Mouse (Mus musculus): ENCODE results near the gene Mecp2.
"Not testable (repeated sequence)": the region's sequence is repeated elsewhere in the genome, so short reads cannot be mapped to it uniquely, and the experiment has no call there.

Mecp2 gene

DNA sequence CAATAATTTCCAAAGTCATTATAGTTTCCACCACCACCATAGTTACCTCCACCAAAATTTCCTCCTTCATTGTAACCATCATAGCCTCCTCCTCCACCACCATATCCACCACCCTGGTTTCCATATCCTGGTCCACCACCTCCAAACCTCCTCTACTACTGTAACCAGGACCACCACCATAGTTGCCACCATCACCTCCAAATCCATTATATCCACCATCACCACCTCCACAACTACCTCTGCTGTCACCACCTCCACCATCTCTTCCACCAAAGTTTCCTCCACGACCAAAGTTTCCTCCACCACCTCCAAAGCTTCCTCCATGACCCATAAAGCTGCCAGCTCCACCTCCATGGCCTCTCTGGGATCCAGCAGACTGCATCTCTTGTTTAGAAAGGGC, at the start of gene Mecp2:
Gene Mecp2, minus strand, starts transcription at position 101 of the 400 bp plus-strand sequence.
- in situ Hi-C loops (cut with MboI; ENCODE audit: low sequenced_read_pairs): not testable (repeated sequence)

DNA sequence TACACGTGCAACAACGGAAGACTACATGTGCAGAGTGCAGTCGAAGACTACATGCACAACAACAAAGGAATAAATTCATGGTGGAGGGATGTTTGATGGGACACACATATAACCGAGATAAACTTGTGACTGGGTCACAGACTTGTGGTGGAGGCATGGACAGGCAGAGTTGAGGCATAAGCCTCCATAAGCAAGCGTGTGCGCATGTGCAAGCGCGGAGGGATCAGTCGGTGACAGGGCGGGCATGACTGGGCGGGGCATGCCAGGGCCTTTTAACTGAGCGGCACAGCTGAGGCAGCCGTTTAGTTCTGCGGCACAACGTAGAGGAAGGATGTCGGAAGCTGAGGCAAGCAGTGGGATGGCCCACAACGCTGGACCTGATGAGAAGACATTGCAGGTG, 41.8 kb upstream of the Mecp2 start, which contains the start of gene Tktl1:
Gene Tktl1, plus strand, starts transcription at position 301 of the 400 bp plus-strand sequence.
- in situ Hi-C loops (cut with MboI; ENCODE audit: low sequenced_read_pairs): no loop called here

DNA sequence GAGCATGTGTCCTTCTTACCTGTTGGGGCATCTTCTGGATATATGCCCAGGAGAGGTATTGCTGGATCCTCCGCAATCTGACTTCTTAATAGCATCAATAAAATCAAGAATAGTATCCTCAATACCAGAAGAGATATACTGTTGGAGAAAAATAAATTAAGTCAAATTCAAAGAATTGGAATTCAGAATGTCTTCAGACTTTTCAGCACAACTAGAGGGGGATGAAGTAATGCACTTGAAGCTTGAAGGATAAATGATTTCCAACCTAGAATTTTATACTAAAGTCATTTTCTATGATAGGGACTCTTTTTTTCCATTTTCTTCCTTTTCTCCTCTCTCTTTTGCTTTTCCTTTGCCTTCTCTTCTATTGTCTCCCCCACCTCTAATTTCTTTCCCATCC, 32.6 kb upstream of the Mecp2 start, which contains the start of gene Tex28:
Gene Tex28, minus strand, starts transcription at position 101 of the 400 bp plus-strand sequence.
- in situ Hi-C loops (cut with MboI; ENCODE audit: low sequenced_read_pairs): no loop called here

DNA sequence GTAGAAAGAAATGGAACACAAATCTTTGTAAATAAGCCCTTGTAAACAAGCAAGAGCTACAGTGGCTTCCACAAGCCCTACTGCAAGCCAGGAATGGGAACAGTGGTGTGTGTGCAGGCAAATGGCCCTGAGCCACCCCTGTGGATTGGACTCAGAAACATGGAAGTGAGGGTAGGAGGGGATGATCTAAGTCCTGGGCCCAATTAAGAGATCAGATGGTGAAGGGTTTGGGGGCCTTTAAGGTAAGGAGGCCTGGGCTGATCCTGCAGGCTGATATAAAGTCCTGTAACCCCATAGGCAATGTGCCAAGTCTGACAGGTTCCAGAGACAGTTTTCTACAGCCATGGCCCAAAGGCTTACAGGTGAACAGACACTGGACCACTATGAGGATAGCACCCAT, 8.0 kb downstream of the Mecp2 start, which contains the start of gene Opn1mw:
Gene Opn1mw, plus strand, starts transcription at position 301 of the 400 bp plus-strand sequence.
- in situ Hi-C loops (cut with MboI; ENCODE audit: low sequenced_read_pairs): no loop called here

DNA sequence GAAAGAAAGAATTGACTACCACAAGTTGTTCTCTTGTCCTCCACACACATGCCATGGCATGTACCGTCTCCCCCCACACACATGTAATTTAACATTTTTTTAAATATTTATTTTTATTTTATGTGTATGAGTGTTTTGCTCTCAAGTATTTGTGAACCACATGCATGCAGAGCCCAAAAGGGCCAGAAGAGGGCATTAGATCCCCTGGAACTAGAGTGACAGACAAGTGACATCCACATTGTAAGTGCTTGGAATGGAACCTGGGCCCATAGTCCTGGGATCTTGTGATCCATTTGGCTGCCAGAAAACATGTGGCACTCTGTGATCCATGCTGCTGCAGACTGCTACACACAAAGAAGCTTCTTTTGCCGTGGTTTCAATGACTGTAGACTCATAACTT, 10.2 kb downstream of the Mecp2 start:
- in situ Hi-C loops (cut with MboI; ENCODE audit: low sequenced_read_pairs): no loop called here

DNA sequence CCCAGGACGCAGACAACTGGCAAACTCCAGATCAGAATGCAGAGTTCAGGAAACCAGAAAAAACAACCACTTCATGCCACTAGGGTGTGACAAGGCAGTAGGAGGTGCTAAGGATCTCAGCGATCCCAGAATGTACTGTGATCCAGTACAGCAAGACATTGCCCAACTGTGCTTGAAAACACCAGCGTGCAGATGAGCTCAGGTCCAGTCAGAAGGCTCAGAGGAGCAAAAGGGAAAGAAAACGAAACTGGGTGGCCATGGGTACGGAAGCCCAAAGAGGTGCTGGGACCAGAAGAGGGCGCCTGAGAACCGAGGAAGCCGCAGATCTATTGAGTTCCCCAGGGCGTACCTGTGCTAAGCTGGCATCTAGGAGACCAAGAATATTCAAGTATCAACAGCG, 19.7 kb downstream of the Mecp2 start:
- in situ Hi-C loops (cut with MboI; ENCODE audit: low sequenced_read_pairs): loop anchor here (10.0 kb wide), 1 partner anchor 299 kb away; no protein-coding TSS in a partner anchor

DNA sequence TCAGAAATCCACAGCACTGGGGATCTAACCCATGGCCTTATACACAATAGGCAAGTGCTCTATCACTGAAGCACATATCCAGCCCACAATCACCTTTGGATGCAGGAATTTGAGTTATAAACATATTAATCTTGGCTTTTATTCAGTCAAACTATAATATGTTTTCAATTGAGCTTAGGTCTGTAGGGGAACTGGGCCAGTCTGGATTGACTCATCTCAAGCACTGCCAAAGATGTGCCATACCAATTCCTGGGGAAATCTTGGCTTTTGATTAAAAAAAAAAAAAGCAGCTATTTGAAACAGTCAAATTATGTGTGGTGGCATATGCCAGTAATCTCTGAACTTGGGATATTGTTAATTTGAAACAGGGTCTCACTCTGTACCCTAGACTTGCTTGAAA, 21.1 kb downstream of the Mecp2 start:
- in situ Hi-C loops (cut with MboI; ENCODE audit: low sequenced_read_pairs): loop anchor here (10.0 kb wide), 1 partner anchor 301 kb away; no protein-coding TSS in a partner anchor

DNA sequence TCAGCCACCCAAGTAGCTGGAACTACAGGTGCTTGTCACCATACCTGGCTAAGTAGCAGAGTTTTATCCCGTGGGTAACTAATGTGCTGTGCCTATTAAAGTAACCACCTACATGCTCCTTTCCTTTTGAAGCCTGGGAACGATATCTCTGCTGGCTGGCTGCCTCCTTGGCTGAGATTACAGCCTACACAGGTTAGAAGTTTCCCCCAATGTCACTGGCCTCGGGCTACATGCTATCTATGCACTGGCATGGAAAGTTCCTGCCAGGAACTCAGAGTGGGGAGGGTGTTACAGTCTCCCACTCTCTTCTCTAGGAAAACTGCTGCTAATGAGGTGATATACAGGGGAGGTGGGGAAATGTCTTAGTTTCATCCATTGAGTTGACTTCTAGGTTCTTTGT, 26.4 kb downstream of the Mecp2 start:
- in situ Hi-C loops (cut with MboI; ENCODE audit: low sequenced_read_pairs): no loop called here

DNA sequence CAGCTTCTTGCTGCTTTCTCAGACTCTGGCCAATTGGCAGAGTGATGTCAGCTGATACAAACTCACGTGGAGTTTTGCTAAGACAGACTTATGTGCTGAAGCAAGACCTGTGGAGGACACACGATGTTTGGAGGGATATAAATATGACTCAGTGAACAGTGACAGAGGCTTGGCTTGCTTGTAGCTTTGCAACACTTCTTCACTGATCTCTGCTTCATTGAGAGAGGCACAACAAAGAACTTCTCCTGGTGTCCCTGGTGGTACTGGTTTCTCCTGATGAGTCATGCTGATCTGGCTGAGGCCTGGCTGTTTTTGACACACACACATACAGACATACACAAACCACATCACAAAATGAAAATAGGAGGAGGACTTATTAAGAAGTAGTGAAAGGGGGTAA, 29.2 kb downstream of the Mecp2 start:
- in situ Hi-C loops (cut with MboI; ENCODE audit: low sequenced_read_pairs): no loop called here

DNA sequence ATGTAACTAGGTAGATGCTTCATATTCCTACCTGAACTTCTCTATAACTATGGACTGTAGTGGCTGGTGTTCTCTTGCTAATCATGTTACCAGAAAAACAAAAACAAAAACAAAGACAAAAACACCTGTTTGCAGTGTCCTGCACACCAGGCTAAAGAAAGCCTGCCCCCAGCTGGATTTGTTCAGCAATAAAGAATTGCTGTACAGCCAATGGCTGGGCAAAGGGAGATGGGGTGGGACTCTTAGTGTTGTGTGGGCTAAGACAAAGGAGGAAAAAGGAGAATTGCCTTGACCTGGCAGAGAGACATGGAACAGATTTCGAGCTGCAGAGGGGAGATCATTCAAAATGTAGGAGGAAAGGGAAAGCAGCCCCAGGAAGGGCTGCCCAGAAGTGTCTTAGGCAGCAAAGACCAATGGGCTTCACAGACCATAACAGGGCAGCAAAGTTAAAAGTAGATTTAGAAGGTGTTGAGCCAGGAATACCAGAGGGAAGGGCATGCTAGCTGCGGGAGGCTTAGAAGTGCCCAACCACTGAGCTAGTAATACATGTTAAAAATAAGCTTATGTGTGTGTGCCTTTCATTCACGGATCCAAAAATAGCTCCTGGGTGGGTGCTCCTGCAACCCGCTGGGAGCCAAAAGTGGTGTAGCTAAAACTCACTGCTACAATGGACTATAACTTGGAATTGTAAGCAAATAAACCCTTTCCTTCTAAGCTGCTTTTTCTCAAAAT, 31.5 kb downstream of the Mecp2 start:
- in situ Hi-C loops (cut with MboI; ENCODE audit: low sequenced_read_pairs): no loop called here

DNA sequence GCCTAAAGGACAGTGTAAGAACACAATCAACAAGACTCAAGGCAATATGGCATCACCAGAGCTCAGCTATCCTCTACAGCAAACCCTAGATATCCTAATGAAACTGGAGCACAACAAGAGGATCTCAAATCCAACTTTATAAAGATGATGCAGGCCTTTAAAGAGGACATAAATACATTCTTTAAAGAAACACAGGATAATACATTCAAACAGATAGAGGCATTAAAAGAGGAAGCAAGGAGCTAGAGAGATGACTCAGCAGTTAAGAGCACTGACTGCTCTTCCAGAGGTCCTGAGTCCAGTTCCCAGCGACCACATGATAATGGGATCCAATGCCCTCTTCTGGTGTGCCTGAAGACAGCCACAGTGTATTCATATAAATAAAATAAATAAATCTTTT, 40.0 kb downstream of the Mecp2 start:
- in situ Hi-C loops (cut with MboI; ENCODE audit: low sequenced_read_pairs): no loop called here

DNA sequence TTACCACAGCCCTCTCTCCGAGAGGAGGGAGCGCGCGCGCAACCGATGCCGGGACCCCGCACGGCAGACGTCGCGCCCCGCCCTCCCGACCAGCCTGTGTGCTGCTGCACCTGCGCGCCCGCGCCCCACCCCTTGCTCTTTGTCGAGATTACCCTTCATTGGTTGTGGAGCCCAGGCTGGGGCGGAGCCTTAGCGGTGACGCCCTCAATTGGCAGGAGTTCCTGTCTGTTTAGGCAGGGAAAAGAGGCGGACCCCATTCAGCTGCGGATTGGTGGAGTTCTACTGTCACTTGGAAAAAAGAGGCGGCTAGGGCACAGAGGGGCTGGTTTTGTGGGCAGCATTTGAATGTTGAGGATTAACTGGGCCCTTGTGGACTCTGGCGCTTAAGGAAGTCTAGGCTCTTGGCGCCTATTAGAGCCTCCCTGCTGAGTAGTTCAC, 49.5 kb downstream of the Mecp2 start:
- in situ Hi-C loops (cut with MboI; ENCODE audit: low sequenced_read_pairs): no loop called here

DNA sequence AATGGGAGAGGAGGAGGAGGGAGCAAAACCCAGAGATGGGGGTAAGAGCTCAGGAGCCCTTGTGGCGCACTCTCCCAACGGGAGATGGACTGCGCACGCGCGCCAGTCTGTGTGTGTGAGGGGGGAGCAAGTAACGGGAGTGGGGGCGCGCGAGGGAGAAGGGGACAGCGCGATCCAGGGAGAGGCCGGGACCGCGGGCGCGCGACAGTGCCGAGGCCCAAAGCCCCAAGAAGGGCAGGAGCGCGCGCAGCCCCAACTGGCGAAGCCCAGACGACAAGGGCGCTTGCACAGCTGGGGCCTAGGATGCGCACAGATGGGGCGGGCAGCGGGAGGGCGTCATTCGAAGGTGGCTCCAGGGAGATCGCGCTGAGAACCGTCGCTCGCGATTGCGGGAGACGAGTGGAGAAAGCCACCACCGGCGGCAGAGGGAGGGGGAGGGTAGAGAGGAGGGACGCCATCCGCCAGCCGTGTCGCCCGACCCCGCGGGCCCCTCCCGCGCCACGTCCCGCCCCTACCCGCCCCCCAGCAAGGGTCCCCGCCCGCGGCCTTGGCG, 50.1 kb downstream of the Mecp2 start:
- in situ Hi-C loops (cut with MboI; ENCODE audit: low sequenced_read_pairs): no loop called here

DNA sequence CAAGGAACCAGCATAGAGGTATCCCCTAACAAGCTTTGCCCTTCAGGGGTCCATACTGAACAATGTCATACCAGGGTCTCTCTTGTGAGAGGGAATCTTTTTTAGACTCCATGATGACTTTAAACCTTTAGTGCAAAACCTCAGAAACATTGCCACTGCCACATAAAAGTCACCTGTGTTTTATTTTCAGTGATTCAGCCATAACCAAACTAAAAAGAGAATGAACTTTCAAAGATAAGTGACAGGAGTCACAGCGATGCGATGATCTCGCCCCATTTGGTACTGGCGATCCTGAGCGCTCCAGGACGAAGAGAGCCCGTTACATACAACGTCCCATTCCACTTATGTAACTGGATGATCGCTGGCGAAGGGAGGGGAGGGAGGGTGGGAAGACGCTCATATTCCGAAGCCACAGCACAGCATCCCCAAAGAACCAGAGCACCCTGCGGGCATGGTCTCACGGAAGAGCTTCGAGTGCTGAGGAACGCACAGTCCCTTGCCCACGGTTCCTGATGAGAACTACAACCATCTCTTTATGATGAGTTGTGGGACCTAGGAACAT, 50.8 kb downstream of the Mecp2 start:
- in situ Hi-C loops (cut with MboI; ENCODE audit: low sequenced_read_pairs): no loop called here

DNA sequence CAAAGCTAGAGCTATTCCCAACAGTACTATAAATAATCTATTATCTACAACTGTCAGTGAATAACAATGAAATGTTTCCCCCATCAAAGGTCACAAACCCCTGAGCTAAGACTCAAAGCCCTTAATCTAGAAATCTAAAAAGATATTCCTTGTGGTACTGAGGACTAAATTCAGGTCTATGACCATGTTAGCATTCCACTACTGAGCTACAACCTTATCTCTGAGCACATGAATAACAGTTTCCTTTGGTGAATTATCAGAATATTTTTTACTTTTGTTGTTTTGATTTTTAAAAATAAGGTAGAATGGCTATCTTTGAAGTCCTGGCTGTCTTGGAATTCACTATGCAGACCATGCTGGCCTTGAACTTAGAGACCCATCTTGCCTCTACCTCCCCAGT, 64.4 kb downstream of the Mecp2 start:
- in situ Hi-C loops (cut with MboI; ENCODE audit: low sequenced_read_pairs): no loop called here

DNA sequence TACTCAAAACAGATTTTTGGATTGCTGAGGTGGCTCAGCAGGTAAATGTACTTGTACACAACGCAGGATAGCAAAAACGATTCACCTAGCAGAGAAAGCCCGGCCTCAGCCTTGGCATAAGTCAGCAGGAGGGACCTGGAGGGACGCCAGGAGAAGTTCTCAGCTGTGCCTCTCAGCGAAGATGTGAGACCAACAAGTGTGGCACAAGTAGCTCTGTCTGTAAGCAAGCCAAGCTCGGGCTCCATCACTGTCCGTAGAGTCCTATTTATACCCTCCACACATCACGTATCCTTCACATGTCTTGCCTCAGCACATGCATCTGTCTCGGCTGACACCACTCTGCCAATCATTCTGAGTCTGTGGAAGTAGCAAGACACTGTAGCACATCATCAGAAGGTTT, 67.3 kb downstream of the Mecp2 start:
- in situ Hi-C loops (cut with MboI; ENCODE audit: low sequenced_read_pairs): no loop called here

DNA sequence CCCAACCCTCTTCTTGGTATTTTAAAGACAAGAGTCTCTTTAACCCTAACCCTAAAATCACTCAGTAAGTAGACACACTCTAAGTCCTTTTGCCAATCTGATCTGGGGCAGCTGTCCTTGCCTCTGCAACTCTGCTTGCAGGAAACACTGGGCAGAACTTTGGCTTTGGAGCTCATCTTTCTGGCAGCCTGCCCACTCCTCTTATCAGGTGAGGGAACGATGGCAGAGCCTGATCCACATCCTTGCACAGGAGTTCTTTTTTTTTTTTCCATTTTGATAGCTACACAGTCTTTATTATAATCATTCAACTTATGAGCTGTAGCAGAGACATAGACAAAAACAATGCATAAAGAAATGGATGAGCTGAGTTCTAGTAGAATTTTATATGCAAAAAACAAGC, 90.1 kb downstream of the Mecp2 start:
- in situ Hi-C loops (cut with MboI; ENCODE audit: low sequenced_read_pairs): no loop called here

DNA sequence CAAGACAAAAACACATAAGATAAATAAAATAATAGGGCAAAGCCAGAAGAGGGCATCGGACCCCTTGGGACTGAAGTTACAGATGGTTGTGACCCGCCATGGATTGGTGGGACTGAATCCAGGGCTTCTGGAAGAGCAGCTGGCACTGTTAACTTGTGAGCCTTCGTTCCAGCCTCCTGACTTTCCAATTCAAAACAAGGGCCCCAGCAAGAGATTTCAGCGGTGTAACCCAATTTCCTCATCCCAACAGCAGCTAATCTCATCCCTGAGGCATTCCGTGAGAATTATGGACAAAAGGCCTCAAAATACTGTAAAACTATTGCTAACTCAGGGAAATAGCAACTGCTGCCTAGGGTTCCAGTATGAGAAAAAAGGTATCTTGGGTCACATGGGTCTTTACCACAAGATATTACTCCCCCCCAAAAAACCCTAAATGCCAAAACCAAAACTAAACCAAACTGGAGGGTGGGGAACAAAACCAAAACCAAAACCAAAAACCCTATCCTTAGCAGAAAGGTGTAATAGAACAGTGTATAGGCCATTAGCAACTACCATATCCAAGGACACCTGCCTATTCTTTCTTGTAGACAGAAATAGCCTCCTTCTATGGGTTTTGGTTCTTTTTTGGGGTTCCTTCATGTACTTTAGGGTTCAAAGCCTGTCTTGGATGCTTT, 97.3 kb downstream of the Mecp2 start:
- in situ Hi-C loops (cut with MboI; ENCODE audit: low sequenced_read_pairs): no loop called here

DNA sequence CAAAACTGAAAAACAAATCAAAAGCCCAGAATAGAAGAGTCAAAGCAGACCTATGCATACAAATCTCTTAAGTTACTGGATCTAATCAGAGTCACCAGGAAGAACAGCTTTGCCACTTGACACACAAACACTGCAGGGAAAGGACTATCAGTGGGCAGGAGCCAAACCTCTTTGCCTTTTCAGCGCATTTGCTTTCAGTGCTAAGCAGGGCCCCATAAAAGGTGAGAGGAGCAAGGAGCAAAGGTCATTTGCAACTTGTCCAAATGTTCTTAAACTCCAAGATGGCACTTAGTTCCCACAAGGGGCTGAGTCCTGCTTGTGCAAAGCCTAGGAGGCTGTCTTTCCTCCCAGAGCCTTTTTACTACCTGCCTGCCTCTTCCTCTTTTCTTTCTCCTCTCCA, 105.2 kb downstream of the Mecp2 start:
- in situ Hi-C loops (cut with MboI; ENCODE audit: low sequenced_read_pairs): no loop called here

DNA sequence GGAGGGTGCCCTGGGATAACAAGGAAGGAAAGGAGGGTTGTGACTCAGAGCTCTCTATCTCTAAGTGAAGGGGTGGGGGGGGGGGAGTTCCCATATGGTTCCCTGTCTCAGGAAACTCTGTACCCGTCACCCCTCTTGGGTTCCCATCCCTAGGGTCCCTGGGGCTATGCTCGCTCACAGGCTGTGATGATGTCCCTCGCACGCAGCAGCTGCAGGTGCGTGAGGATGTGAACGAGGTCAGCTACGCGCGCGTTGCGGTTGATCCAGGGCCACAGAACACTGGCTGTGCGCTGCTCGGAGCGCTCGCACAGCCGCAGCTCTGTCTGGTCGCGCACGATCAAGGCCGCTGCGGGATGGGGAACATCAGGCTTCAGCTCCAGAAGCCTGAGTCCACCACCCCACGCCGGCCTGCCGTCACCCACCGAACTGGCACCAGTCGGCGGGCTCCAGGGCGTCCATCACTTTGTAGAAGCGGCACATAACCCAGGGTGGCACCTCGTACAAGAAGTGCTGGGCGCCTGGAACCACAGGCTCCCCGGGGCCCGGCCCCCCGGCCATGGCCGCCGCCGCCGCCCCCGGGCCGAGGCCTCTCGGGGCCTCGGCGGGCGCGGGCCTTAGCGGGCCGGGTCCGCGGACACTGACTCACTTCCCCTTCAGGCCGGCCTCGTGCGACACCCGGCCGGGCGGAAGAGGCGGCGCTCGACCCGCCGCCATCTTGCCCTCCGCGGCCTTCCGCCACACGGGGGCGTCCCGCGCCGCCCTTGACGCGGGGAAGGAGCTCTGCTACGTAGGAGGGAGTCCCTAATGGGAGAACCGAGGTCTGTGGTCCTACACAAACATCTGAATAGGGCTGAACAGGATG, 111.7 kb downstream of the Mecp2 start, which contains the start of gene Irak1:
Gene Irak1, minus strand, starts transcription at position 731 of the 862 bp plus-strand sequence.
- in situ Hi-C loops (cut with MboI; ENCODE audit: low sequenced_read_pairs): no loop called here

Measured in CH12F3 (cell line).